Mouse (Mus musculus): ENCODE data around the gene Fgfr2.

The Fgfr2 gene

GRCm38 (mm10) chr7:130894931-130895617, 2228.1 kb downstream of the Fgfr2 start:
- no peak for DNase-seq

DNA sequence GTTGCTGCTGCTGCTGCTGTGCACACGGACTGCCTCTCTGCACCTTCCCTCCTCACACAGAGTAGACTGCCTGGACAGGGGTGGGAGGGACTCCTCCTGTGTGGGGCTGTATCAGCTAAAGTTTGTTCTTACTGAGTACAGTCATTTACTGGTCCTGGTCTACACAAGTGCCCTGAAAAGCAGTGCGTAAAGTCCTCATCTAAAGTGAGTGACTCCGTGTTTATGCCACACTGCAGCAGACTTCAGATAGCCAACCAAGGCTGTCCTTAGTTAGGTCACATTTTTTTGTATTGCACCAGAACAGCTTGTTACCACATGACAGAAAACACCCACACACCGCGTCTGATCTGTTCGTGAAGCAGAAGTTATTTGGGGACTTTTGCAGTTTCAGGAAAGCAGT, 2230.2 kb downstream of the Fgfr2 start:
- DNase-seq = no peak

- no peak for DNase-seq
Observed at GRCm38 (mm10) chr7:130890871-130891270, 2232.3 kb downstream of the Fgfr2 start.

DNA sequence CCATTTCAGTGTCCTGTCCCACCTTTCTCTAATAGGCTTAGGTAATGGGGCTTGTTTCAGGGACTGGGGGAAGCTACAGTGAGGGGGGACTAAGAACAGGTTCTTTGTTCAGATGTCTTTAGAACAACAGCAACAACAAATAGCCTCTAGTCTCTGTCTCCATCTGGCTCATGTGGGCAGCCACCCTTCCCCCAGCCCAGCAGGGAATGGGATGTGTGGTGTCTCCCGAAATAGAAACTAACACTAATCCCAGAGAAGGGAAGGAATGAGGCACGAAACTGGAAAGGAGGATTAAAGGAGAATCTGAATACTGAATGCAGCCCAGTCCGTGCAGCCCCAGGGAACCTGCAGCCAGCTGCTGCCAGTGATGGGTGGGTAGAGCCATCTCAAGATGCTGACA, 2235.2 kb downstream of the Fgfr2 start:
- DNase-seq = no peak

DNA sequence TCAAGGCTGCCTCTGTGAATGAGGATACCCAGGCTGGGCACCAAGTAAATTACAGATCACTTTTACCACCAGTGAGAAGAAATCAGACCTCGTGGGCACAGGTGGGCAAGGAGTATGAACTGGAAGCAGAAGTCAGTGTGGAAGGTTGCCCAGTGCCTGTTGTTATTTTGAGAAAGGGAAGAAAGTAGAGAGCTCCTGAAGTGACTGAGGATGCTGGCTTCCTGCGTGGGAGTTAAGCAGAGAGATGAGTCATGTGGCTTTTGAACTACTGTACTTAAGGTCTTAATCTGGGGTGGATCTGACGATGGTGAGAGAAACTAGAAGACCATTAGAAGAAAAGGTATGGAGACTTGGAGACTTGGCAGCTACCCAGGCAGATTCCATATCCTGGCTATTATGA, 2236.9 kb downstream of the Fgfr2 start:
- DNase-seq = no peak

GRCm38 (mm10) chr7:130884161-130884560, 2239.0 kb downstream of the Fgfr2 start:
- DNase-seq = no peak

GRCm38 (mm10) chr7:130867256-130867655, 2255.9 kb downstream of the Fgfr2 start:
- DNase-seq = no peak

- no peak for DNase-seq
Observed at GRCm38 (mm10) chr7:130866640-130867039, 2256.5 kb downstream of the Fgfr2 start.

- peak; percentile 94 for DNase-seq
Observed at GRCm38 (mm10) chr7:130865613-130866591, 2257.2 kb downstream of the Fgfr2 start, which contains the start of gene Plekha1. Plekha1 (plus strand) TSS chr7:130865756.

DNA sequence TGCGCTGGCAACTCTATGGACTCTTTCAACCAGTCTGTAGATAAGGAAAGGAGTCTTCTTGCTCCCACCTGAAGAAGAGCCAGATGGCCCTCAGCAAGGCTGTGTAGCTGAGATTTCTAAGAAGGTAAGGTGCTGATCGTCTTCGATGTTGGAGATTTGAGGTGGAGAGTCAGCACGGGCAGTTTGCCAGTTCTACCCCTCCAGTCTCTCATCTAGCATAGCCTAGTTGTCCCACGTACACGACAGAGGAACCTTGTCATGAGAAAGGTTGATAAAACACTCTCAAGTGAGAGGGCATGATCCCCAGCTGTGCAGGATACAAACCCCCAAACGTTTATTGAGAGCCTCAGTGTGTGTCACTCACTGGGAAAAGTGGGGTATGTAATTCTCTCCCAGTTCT, 2258.4 kb downstream of the Fgfr2 start:
- DNase-seq = no peak

GRCm38 (mm10) chr7:130862501-130862900, 2260.6 kb downstream of the Fgfr2 start:
- peak; percentile 25 for DNase-seq

DNA sequence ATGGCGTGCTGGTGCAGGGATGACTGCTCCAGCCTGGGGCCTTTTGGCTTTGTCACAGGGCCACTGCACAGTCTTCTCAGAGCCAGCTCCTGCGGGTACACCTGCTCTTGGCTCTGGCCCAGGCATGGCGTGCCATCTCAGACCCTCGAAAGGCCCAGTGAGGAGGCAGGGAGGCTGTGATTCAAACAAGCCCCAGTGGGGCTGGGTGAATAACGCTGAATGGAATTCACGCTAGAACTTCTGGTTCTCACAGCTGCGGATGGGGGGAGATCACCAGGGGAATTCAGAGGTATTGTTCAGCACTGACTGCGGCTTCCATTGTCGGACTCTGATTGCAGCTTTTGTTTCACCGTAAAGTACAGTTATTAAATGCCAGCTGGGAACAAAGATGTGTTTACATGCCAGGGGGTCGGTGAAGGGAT, 2262.4 kb downstream of the Fgfr2 start:
- DNase-seq = peak; percentile 7

- DNase-seq = no peak
Observed at GRCm38 (mm10) chr7:130859926-130860325, 2263.2 kb downstream of the Fgfr2 start.

GRCm38 (mm10) chr7:130857973-130858372, 2265.2 kb downstream of the Fgfr2 start:
- DNase-seq = no peak

GRCm38 (mm10) chr7:130855681-130856080, 2267.5 kb downstream of the Fgfr2 start:
- no peak for DNase-seq

- DNase-seq = no peak
Observed at GRCm38 (mm10) chr7:130854684-130855292, 2268.4 kb downstream of the Fgfr2 start.

- no peak for DNase-seq
Observed at GRCm38 (mm10) chr7:130847164-130847718, 2275.9 kb downstream of the Fgfr2 start.

- DNase-seq = no peak
Observed at GRCm38 (mm10) chr7:130839380-130840100, 2283.6 kb downstream of the Fgfr2 start.

GRCm38 (mm10) chr7:130838658-130839025, 2284.5 kb downstream of the Fgfr2 start:
- DNase-seq = no peak

- DNase-seq = peak; percentile 12
Observed at GRCm38 (mm10) chr7:130837941-130838657, 2285.1 kb downstream of the Fgfr2 start.

- DNase-seq = no peak
Observed at GRCm38 (mm10) chr7:130836066-130836465, 2287.1 kb downstream of the Fgfr2 start.

All from right cerebral cortex, postnatal 4 days (tissue).